Mouse (Mus musculus): ENCODE results near the gene Fam114a1.

DNA sequence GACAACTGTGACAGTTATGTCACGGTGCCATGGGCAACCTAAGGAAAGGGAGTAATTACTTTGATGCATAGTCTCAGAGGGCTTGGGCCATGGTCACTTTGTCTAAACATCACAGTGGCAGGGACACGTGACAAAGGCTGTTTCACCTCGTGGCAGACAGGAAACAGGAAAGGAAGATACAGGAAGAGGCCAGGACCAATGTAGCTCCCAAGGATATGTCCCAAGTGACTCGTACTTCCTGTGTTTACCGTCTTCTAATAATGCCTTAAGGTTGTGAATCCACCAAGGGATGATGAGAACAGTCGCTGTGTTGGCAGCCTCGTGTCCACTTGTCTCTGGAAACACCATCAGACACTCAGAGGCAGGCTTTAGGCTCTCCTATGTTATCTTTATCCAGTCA is 16.1 kb downstream of the Fam114a1 start:
- TF ChIP-seq POLR2A (IDR thresholded peaks at IDR 0.05; ENCODE audit: low read depth, low read length) (no peak), CTCF (IDR thresholded peaks at IDR 0.05; ENCODE audit: borderline replicate concordance, insufficient read depth, low read length) (no peak)
